Mouse (Mus musculus) kidney, adult 2 months (tissue): ENCODE measurements at regions not wholly inside any gene's neighbourhood (a gene's known extent, or its start where the extent isn't known, plus 50 kb on each side); places are given as distances from the start of the nearest gene placed in this dataset.

Experiments used
- DNase-seq: peaks from one replicate; pipeline ENCODE4 v3.0.0; 2021
- H3K27ac ChIP-seq: fragments of 200-500 bp; 2 replicates; pipeline ENCODE4 v1.5.1; 2012; ENCODE audit warnings: low read depth, low read length, control low read depth, inconsistent platforms; ENCODE audit not compliant: insufficient read depth
- H3K27me3 ChIP-seq: fragments of 200-500 bp; replicated peaks from 2 replicates; pipeline ENCODE4 v1.6.1; 2012; ENCODE audit warnings: mild to moderate bottlenecking, moderate library complexity, low read length, inconsistent platforms; ENCODE audit not compliant: control insufficient read depth, insufficient read depth
- H3K36me3 ChIP-seq: fragments of 200-500 bp; 2 replicates; pipeline ENCODE4 v1.6.1; 2012; ENCODE audit warnings: mild to moderate bottlenecking, moderate library complexity, low read length, inconsistent platforms; ENCODE audit not compliant: control insufficient read depth, insufficient read depth
- H3K4me1 ChIP-seq: fragments of 200-500 bp; 2 replicates; pipeline ENCODE4 v1.6.1; 2011; ENCODE audit warnings: low read length; ENCODE audit not compliant: control insufficient read depth, insufficient read depth
- H3K4me3 ChIP-seq: fragments of 200-500 bp; 2 replicates; pipeline ENCODE4 v1.5.1; 2011; ENCODE audit warnings: mild to moderate bottlenecking, low read depth, low read length, control low read depth; ENCODE audit not compliant: insufficient read depth
- CTCF ChIP-seq: fragments of 200-500 bp; conservative IDR thresholded peaks from 2 replicates; pipeline ENCODE4 v1.5.1; 2011; ENCODE audit warnings: low read depth, mild to moderate bottlenecking, control low read depth, low read length, moderate library complexity, mixed read lengths; ENCODE audit not compliant: insufficient read depth, insufficient read length
- POLR2A ChIP-seq: fragments of 200-500 bp; IDR thresholded peaks from one replicate; pipeline ENCODE4 v1.6.1; 2011; ENCODE audit warnings: low read depth, low read length, control low read depth
- WGBS: fragments of 180-500 bp; shearing (Covaris S2); methylation state at CpG from one replicate; pipeline ENCODE4 v1.1.7; 2018; 5-methylcytosine and 5-hydroxymethylcytosine counted together

GRCm38 (mm10) chr6:116980349-116980995 lies 187.9 kb upstream of the Cxcl12 start:
- Histone ChIP-seq H3K27ac (no peak overlapping the region), H3K36me3 (no peaks in the 10 kb centered on the region), H3K27me3 (no peaks in the 10 kb centered on the region), H3K4me3 (no peak overlapping the region), H3K4me1 (no peaks in the 10 kb centered on the region)
- DNase-seq, result peak; percentile 32
- no peak for TF ChIP-seq POLR2A
- TF ChIP-seq CTCF, result no peak
- 10% methylated on average over 10 of the region's 10 CpGs for WGBS

- no peak for TF ChIP-seq POLR2A
- no peak for TF ChIP-seq CTCF
- Histone ChIP-seq H3K4me1 (no peaks in the 10 kb centered on the region), H3K27me3 (no peaks in the 10 kb centered on the region), H3K36me3 (no peaks in the 10 kb centered on the region), H3K27ac (no peak overlapping the region), H3K4me3 (no peak overlapping the region)
- 71% methylated on average over 4 of the region's 4 CpGs for WGBS
- no peak for DNase-seq
Observed at GRCm38 (mm10) chr6:116985147-116985737, 183.1 kb upstream of the Cxcl12 start.

- TF ChIP-seq POLR2A, result no peak
- TF ChIP-seq CTCF, result no peak
- WGBS, result 48% methylated on average over 10 of the region's 10 CpGs
- H3K4me3 ChIP-seq, result no peak overlapping the region
Observed at GRCm38 (mm10) chr6:116986266-116987000, 181.9 kb upstream of the Cxcl12 start.

GRCm38 (mm10) chr6:116987243-116987642 lies 181.1 kb upstream of the Cxcl12 start:
- H3K36me3 ChIP-seq, result no peaks in the 10 kb centered on the region
- 74% methylated on average over 5 of the region's 5 CpGs for WGBS
- no peak overlapping the region for H3K4me3 ChIP-seq
- no peaks in the 10 kb centered on the region for H3K27me3 ChIP-seq
- TF ChIP-seq CTCF (no peak), POLR2A (no peak)
- no peak overlapping the region for H3K27ac ChIP-seq
- no peak for DNase-seq
- H3K4me1 ChIP-seq, result no peaks in the 10 kb centered on the region

More at GRCm38 (mm10) chr6:116986266-116987000, 181.9 kb upstream of the Cxcl12 start:
- H3K27ac ChIP-seq, result no peak overlapping the region
- no peaks in the 10 kb centered on the region for H3K27me3 ChIP-seq
- no peak for DNase-seq
- no peaks in the 10 kb centered on the region for H3K4me1 ChIP-seq
- no peaks in the 10 kb centered on the region for H3K36me3 ChIP-seq

- Histone ChIP-seq H3K27me3 (no peaks in the 10 kb centered on the region), H3K27ac (no peak overlapping the region), H3K36me3 (no peaks in the 10 kb centered on the region), H3K4me1 (no peaks in the 10 kb centered on the region), H3K4me3 (no peak overlapping the region)
- DNase-seq, result no peak
- WGBS, result 78% methylated on average over 9 of the region's 9 CpGs
- no peak for TF ChIP-seq POLR2A
- TF ChIP-seq CTCF, result no peak
Observed at GRCm38 (mm10) chr6:116998948-116999682, 169.2 kb upstream of the Cxcl12 start.

- Histone ChIP-seq H3K36me3 (no peaks in the 10 kb centered on the region), H3K27ac (no peak overlapping the region), H3K4me3 (no peak overlapping the region), H3K4me1 (no peaks in the 10 kb centered on the region), H3K27me3 (no peaks in the 10 kb centered on the region)
- WGBS, result 65% methylated on average over 4 of the region's 4 CpGs
- no peak for TF ChIP-seq CTCF
- no peak for TF ChIP-seq POLR2A
- no peak for DNase-seq
Observed at GRCm38 (mm10) chr6:116999940-117000339, 168.4 kb upstream of the Cxcl12 start.
